Mouse (Mus musculus) G1E (cell line): ENCODE data around the gene Foxe3. TPM values are rescaled to one million over a fixed set of nuclear protein-coding genes. Genes with fewer than 3 reads are reported as not detected.

ENCODE experiments used
- ATAC-seq: 2 replicates; pipeline ENCODE4 v1.8.0; 2016; ENCODE audit warnings: mild to moderate bottlenecking; ENCODE audit not compliant: insufficient number of reproducible peaks, poor library complexity, low FRiP score, severe bottlenecking; ENCODE audit errors: extremely low read depth
- DNase-seq: peaks from one replicate; pipeline ENCODE4 v3.0.0; 2012; ENCODE audit warnings: low spot score
- H3K27me3 ChIP-seq: 2 replicates; pipeline ENCODE4 v1.6.1; 2012; ENCODE audit warnings: mild to moderate bottlenecking, low read length, inconsistent platforms; ENCODE audit not compliant: insufficient read depth
- H3K36me3 ChIP-seq: replicated peaks from 2 replicates; pipeline ENCODE3; 2012; ENCODE audit warnings: mild to moderate bottlenecking, inconsistent platforms
- H3K4me1 ChIP-seq: 2 replicates; pipeline ENCODE4 v1.6.1; 2012; ENCODE audit warnings: low read depth, low read length, inconsistent platforms, mixed read lengths; ENCODE audit not compliant: insufficient read depth
- H3K4me3 ChIP-seq: 2 replicates; pipeline ENCODE4 v1.5.1; 2012; ENCODE audit warnings: low read depth, mild to moderate bottlenecking, inconsistent platforms, low read length, moderate library complexity, mixed read lengths
- H3K9me3 ChIP-seq: replicated peaks from 2 replicates; pipeline ENCODE4 v1.6.1; 2012; ENCODE audit warnings: inconsistent platforms
- CTCF ChIP-seq: IDR thresholded peaks from 2 replicates; pipeline ENCODE4 v1.5.1; 2012; ENCODE audit warnings: low read depth, low read length, inconsistent platforms, mixed read lengths
- GATA1 ChIP-seq: IDR thresholded peaks from 2 replicates; pipeline ENCODE4 v1.6.1; 2012; ENCODE audit warnings: borderline replicate concordance, low read length, inconsistent platforms, mixed read lengths
- GATA2 ChIP-seq: IDR thresholded peaks from 2 replicates; pipeline ENCODE4 v1.6.1; 2012; ENCODE audit warnings: low read depth, low read length, inconsistent platforms, borderline replicate concordance
- POLR2AphosphoS5 ChIP-seq: IDR thresholded peaks from 2 replicates; pipeline ENCODE4 v1.6.1; 2012; ENCODE audit warnings: low read depth, low read length, inconsistent platforms; ENCODE audit not compliant: insufficient replicate concordance
- TAL1 ChIP-seq: conservative IDR thresholded peaks from 2 replicates; pipeline ENCODE4 v1.6.1; 2012; ENCODE audit warnings: low read depth, low read length, inconsistent platforms, mixed read lengths
- polyA plus RNA-seq: library from polyadenylated mRNA; stranded (reverse); fragments of >175 nt; gene quantifications from 2 replicates; pipeline ENCODE4 v1.2.3, GENCODE M21; 2012
- total RNA-seq, 2 experiments: library from RNA; stranded (forward) in 1 of 2; stranded (reverse) in 1 of 2; fragments of 200-1000 nt in 1 of 2; fragments of >200 nt in 1 of 2; fragmentation: Nextera tagmentation in 1 of 2; gene quantifications; 2 replicates each; pipeline ENCODE4 v1.2.3; 2014 to 2017

Foxe3 gene
- total and polyA plus RNA-seq, 3 experiments: not detected

DNA sequence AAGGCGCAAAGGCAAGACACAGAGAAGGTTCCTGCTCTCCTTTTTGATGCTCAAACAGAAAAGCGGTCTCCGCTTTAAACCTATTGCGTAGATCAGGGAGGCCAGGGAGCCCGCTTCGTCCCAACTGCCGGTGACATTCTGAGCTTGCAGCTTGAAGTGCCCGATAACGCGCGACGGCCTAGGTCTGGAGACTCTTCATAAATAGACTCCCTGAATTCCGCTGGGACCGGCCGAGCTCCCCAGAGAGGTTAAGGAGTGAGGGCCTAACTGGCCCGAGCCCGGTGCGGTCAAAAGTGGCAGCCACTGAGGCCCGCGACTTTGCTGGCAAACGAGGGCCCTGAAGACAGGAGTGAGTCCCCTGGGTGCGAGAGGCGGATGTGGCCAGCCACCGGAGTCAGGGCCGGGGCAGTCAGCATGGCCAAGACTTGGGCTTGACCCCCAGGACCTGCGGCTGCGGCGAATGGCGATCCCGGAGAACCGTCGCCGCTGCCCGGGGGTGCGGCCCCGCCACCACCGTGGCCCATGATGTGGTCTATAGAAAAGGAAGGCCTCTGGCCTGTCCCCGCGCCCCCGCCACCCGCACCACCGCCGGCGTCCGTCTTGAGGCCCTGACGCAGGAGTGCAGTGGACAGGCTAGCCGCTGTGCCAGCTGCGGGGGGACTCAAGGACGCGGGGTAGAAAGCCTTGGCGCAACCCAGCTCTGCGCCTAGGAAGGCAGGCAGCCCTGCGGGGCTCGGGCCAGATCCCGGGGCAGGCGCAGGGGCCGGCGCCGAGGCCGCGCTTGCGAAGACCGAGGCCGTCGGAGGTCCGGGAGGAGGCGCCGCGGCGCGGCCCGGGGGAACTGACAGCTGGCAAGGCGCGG lies 18.5 kb downstream of the Foxe3 start:
- peaks cover 27% of the 10 kb centered on the region for H3K9me3 ChIP-seq
- peaks cover 9% of the 10 kb centered on the region; the same call in 1 of the 2 replicates for H3K27me3 ChIP-seq
- DNase-seq (no peak), ATAC-seq (no peak)
- TF ChIP-seq GATA1 (no peak), TAL1 (no peak), CTCF (no peak), POLR2AphosphoS5 (no peak), GATA2 (no peak)
- H3K4me1 ChIP-seq: peaks cover 10% of the 10 kb centered on the region
- H3K36me3 ChIP-seq: peaks cover 2% of the 10 kb centered on the region
- peak overlapping the region; percentile 75; the same call in 1 of the 2 replicates for H3K4me3 ChIP-seq

GRCm38 (mm10) chr4:114905969-114906680 lies 19.7 kb downstream of the Foxe3 start:
- no peak overlapping the region for H3K4me3 ChIP-seq
- DNase-seq (no peak), ATAC-seq (no peak)
- H3K4me1 ChIP-seq: peaks cover 10% of the 10 kb centered on the region
- peaks cover 27% of the 10 kb centered on the region for H3K9me3 ChIP-seq
- no peaks in the 10 kb centered on the region for H3K36me3 ChIP-seq
- H3K27me3 ChIP-seq: peaks cover 17% of the 10 kb centered on the region; the same call in 1 of the 2 replicates
- TF ChIP-seq TAL1: no peak
- TF ChIP-seq POLR2AphosphoS5: no peak
- no peak for TF ChIP-seq CTCF
- TF ChIP-seq GATA2: no peak
- TF ChIP-seq GATA1: no peak

DNA sequence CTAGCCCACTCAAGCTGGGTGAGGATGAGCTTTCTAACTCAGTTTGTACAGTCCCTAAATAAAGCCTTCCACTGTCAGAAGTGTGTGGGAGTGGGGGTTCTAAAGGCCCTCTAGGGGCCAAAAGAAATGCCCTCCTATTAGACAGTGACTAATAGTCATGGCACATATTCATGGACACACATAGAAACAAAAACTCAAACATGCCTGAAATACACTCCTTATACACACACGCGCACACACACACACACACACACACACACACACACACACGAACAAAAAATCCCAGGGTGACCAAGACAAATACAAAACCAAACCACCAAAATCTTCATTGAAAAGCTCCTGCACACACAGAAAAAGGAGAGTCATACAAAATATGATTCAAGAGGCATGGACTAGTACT lies 20.3 kb downstream of the Foxe3 start:
- no peak for ATAC-seq
- peaks cover 17% of the 10 kb centered on the region; the same call in 1 of the 2 replicates for H3K27me3 ChIP-seq

DNA sequence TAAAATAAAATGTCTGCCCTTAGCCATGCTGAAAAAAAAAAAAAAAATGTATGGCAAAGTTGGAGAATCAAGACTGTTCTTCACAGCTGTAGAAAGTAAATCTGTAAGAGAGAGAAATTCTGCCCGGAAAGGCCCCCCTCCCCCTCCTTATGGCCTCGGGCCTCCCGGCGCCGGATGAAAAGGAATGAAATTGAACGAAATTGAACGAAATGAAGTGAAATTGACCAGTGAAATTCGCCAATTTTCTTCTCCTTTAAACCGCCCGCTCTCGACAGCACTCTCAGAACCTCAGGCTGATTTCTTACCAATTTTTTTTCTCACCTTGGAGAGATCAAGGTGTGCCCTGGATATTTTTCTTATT lies 22.4 kb downstream of the Foxe3 start:
- DNase-seq (no peak), ATAC-seq (no peak)
- TF ChIP-seq POLR2AphosphoS5: no peak
- TF ChIP-seq TAL1: no peak
- TF ChIP-seq CTCF: no peak
- no peak for TF ChIP-seq GATA2
- no peak for TF ChIP-seq GATA1
- Histone ChIP-seq H3K9me3 (peaks cover 17% of the 10 kb centered on the region), H3K4me1 (no peaks in the 10 kb centered on the region; the same call in 1 of the 2 replicates), H3K27me3 (peaks cover 17% of the 10 kb centered on the region; the same call in 1 of the 2 replicates), H3K36me3 (no peaks in the 10 kb centered on the region), H3K4me3 (no peak overlapping the region)

More for the DNA sequence above, 20.3 kb downstream of the Foxe3 start:
- H3K36me3 ChIP-seq: no peaks in the 10 kb centered on the region
- peaks cover 27% of the 10 kb centered on the region for H3K9me3 ChIP-seq
- DNase-seq: no peak
- peaks cover 8% of the 10 kb centered on the region for H3K4me1 ChIP-seq
- TF ChIP-seq GATA1 (no peak), TAL1 (no peak), GATA2 (no peak), POLR2AphosphoS5 (no peak), CTCF (no peak)
- H3K4me3 ChIP-seq: no peak overlapping the region

DNA sequence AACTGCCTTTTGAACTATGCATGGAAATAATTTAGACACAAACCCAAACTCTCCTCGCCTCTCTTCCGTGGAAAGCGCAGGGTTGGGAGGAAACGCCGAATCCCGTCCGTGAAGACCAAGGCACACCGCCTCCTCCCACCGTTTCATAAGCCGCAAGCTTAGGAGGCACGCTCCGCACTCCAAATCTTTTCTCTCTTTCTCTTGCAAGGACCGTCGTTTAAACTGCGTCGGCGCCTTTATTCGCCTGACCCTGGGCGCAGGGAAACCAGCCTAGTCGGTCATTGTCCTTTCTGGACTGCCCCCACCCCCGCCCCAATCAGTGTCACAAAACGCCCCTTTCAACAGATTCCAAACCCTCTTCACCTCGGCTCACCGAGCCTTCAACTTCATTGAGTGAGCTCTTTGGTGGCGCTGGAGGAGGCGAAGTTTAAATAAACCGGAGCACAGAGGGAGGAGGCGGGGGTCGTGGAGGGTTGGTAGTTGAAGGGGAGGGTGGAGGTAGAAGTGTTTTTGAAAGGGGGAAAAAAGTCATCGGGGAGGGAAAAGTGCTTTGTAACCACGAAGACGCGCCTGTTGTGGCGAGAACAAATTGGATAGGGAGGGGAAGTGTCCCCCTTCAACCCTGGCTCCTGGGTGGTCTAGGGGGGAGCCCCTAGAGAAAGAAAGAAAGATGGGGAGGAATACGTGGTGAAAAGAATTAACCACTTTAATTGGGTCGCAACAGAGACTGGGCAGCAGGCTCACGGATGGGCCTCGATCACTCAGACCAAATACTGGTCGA lies 23.0 kb downstream of the Foxe3 start:
- DNase-seq (no peak), ATAC-seq (no peak)
- Histone ChIP-seq H3K9me3 (peaks cover 11% of the 10 kb centered on the region), H3K36me3 (no peaks in the 10 kb centered on the region), H3K4me3 (no peak overlapping the region), H3K27me3 (peaks cover 17% of the 10 kb centered on the region; the same call in 1 of the 2 replicates), H3K4me1 (no peaks in the 10 kb centered on the region)
- TF ChIP-seq TAL1 (no peak), GATA2 (no peak), POLR2AphosphoS5 (no peak), GATA1 (no peak), CTCF (no peak)
